Mouse (Mus musculus) cerebellum, adult 2 months (tissue): Measurements from ENCODE around the gene Speer4f1. TPM values are rescaled to one million over a fixed set of nuclear protein-coding genes. Genes with fewer than 3 reads are reported as not detected.

Experiments used
- DNase-seq, 2 experiments: peaks; one replicate each; pipeline ENCODE4 v3.0.0; 2021
- H3K27ac ChIP-seq: fragments of 200-500 bp; 2 replicates; pipeline ENCODE4 v1.5.1; 2012; ENCODE audit warnings: low read length, control low read depth, inconsistent platforms; ENCODE audit not compliant: insufficient read depth
- H3K27me3 ChIP-seq: fragments of 200-500 bp; 2 replicates; pipeline ENCODE4 v1.6.1; 2012; ENCODE audit warnings: inconsistent platforms, mild to moderate bottlenecking, low read length, moderate library complexity; ENCODE audit not compliant: control insufficient read depth, insufficient read depth
- H3K4me1 ChIP-seq: fragments of 200-500 bp; 2 replicates; pipeline ENCODE4 v1.6.1; 2011; ENCODE audit warnings: low read length; ENCODE audit not compliant: control insufficient read depth, insufficient read depth
- H3K4me3 ChIP-seq: fragments of 200-500 bp; replicated peaks from 2 replicates; pipeline ENCODE3; 2011; ENCODE audit warnings: mild to moderate bottlenecking, low read depth, low read length, control low read depth; ENCODE audit not compliant: insufficient read depth
- CTCF ChIP-seq: fragments of 200-500 bp; IDR thresholded peaks from 2 replicates; pipeline ENCODE4 v1.5.1; 2011; ENCODE audit warnings: low read depth, mild to moderate bottlenecking, control low read depth, low read length, moderate library complexity, borderline replicate concordance; ENCODE audit not compliant: insufficient read depth
- POLR2A ChIP-seq: fragments of 200-500 bp; IDR thresholded peaks from 2 replicates; pipeline ENCODE4 v1.6.1; 2011; ENCODE audit warnings: low read length, control low read depth, borderline replicate concordance; ENCODE audit not compliant: insufficient read depth
- WGBS: fragments of 180-500 bp; shearing (Covaris S2); methylation state at CpG from one replicate; pipeline ENCODE4 v1.1.7; 2018; 5-methylcytosine and 5-hydroxymethylcytosine counted together
- polyA plus RNA-seq: library from polyadenylated mRNA; depleted of rRNA; stranded (reverse); fragments of >200 nt; gene quantifications from 2 replicates; pipeline ENCODE4 v1.2.3, GENCODE M21; 2012; rRNA removed

Speer4f1 gene
- polyA plus RNA-seq, 1 experiment: not detected

GRCm38 (mm10) chr5:17476476-17476875 lies 578 bp downstream of the Speer4f1 start:
- no peak for DNase-seq
- no peak overlapping the region for H3K27ac ChIP-seq
- H3K27me3 ChIP-seq: no peaks in the 10 kb centered on the region
- H3K4me3 ChIP-seq: no peak overlapping the region
- no peak for TF ChIP-seq CTCF
- TF ChIP-seq POLR2A: no peak
- no peaks in the 10 kb centered on the region for H3K4me1 ChIP-seq
- WGBS: 86% methylated on average over 1 of the region's 1 CpGs

GRCm38 (mm10) chr5:17489894-17490293 lies 14.0 kb downstream of the Speer4f1 start:
- Histone ChIP-seq H3K4me1 (no peaks in the 10 kb centered on the region), H3K27ac (no peak overlapping the region), H3K27me3 (no peaks in the 10 kb centered on the region), H3K4me3 (no peak overlapping the region)
- 95% methylated on average over 1 of the region's 1 CpGs for WGBS
- no peak for TF ChIP-seq CTCF
- no peak for TF ChIP-seq POLR2A
- no peak for DNase-seq

GRCm38 (mm10) chr5:17495616-17496015 lies 19.7 kb downstream of the Speer4f1 start:
- WGBS: 14% methylated on average over 2 of the region's 2 CpGs
- Histone ChIP-seq H3K27ac (no peak overlapping the region), H3K4me1 (no peaks in the 10 kb centered on the region), H3K4me3 (no peak overlapping the region), H3K27me3 (no peaks in the 10 kb centered on the region)
- peak in 1 of 2 experiments; percentile 10 for DNase-seq
- TF ChIP-seq POLR2A: no peak
- no peak for TF ChIP-seq CTCF

GRCm38 (mm10) chr5:17496650-17497049 lies 20.8 kb downstream of the Speer4f1 start:
- no peak for DNase-seq
- Histone ChIP-seq H3K4me1 (no peaks in the 10 kb centered on the region), H3K27me3 (no peaks in the 10 kb centered on the region), H3K27ac (no peak overlapping the region), H3K4me3 (no peak overlapping the region)
- TF ChIP-seq POLR2A (no peak), CTCF (no peak)
- WGBS: 47% methylated on average over 5 of the region's 5 CpGs

GRCm38 (mm10) chr5:17499873-17500329 lies 24.0 kb downstream of the Speer4f1 start:
- H3K4me3 ChIP-seq: no peak overlapping the region
- TF ChIP-seq POLR2A: no peak
- TF ChIP-seq CTCF: no peak
- no peaks in the 10 kb centered on the region for H3K27me3 ChIP-seq
- peak in 1 of 2 experiments; percentile 7 for DNase-seq
- H3K27ac ChIP-seq: no peak overlapping the region
- H3K4me1 ChIP-seq: no peaks in the 10 kb centered on the region
- 35% methylated on average over 1 of the region's 1 CpGs for WGBS

GRCm38 (mm10) chr5:17500866-17501265 lies 25.0 kb downstream of the Speer4f1 start:
- no peaks in the 10 kb centered on the region for H3K4me1 ChIP-seq
- H3K27ac ChIP-seq: no peak overlapping the region
- DNase-seq: no peak
- H3K27me3 ChIP-seq: no peaks in the 10 kb centered on the region
- WGBS: 28% methylated on average over 1 of the region's 1 CpGs
- no peak overlapping the region for H3K4me3 ChIP-seq
- TF ChIP-seq POLR2A (no peak), CTCF (no peak)

- Histone ChIP-seq H3K27me3 (no peaks in the 10 kb centered on the region), H3K27ac (no peak overlapping the region), H3K4me1 (no peaks in the 10 kb centered on the region), H3K4me3 (no peak overlapping the region)
- no peak for TF ChIP-seq POLR2A
- no peak for TF ChIP-seq CTCF
- no peak for DNase-seq
Observed at GRCm38 (mm10) chr5:17505540-17505939, 29.6 kb downstream of the Speer4f1 start.

- H3K4me3 ChIP-seq: no peak overlapping the region
Observed at GRCm38 (mm10) chr5:17508038-17508437, 32.1 kb downstream of the Speer4f1 start.

More at GRCm38 (mm10) chr5:17508038-17508437, 32.1 kb downstream of the Speer4f1 start:
- 76% methylated on average over 3 of the region's 3 CpGs for WGBS
- Histone ChIP-seq H3K4me1 (no peaks in the 10 kb centered on the region), H3K27ac (no peak overlapping the region), H3K27me3 (no peaks in the 10 kb centered on the region)
- TF ChIP-seq POLR2A (no peak), CTCF (no peak)
- no peak for DNase-seq

Other genes starting within 250 kb of the Speer4f1 start
- not detected in 2 replicates for gene Speer4f2, start 102.9 kb upstream of the Speer4f1 start, polyA plus RNA-seq
- gene Sema3c, start 98.2 kb downstream of the Speer4f1 start, polyA plus RNA-seq: 6.1 and 6.7 TPM in 2 replicates